Mouse (Mus musculus): Measurements from ENCODE around the gene Pds5b. TPM values are rescaled to one million over a fixed set of nuclear protein-coding genes. Genes with fewer than 3 reads are reported as not detected.
"Not testable (repeated sequence)": the region's sequence is repeated elsewhere in the genome, so short reads cannot be mapped to it uniquely, and the experiment has no call there.

Gene Pds5b
- total RNA-seq (2021) = 10 to 100 TPM; 77.6 to 79.3 TPM
- long read RNA-seq, experiment 1, full-length matches to known transcripts = 24 of 40 reads
- long read RNA-seq, experiment 1, partial matches to known transcripts = 11 of 40 reads
- long read RNA-seq, experiment 1, other reads (novel, unspliced or antisense) = 5 of 40 reads
- long read RNA-seq, experiment 2, full-length matches to known transcripts = 12 of 33 reads
- long read RNA-seq, experiment 2, partial matches to known transcripts = 12 of 33 reads
- long read RNA-seq, experiment 2, other reads (novel, unspliced or antisense) = 9 of 33 reads

DNA sequence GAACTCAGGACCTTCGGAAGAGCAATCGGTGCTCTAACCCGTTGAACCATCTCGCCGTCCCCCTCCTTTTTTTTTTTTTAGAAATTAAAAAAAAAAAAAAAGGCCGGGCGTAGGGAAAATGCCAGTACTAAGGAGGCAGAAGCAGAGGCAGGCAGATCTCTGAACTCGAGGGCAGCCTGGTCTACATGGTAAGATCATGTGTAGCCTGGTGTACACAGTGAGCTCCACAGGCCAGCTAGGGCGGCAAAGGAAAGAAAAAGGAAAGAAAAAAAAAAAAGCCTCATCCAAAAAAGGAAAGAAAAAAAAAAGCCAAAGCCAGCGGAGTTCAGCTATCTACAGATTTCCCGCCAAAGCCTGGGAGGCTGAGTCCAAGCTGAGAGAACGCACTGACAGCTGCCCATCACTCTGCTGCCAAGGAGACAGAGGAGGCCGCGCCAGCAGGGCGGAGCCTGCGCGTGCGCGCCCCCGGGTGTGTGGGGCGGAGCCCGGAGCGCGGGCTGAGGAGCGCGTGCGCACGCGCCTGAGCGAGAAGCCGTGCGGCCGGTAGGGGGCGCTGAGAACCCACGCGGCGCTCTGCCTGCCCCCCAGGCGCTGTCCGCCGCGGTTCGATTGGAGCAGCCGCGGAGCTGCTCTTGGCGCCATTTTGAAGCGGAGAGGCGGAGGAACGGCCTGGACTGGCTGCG, at the start of gene Pds5b:
Gene Pds5b, plus strand, starts transcription at position 587 of the 683 bp plus-strand sequence.
- intact Hi-C loops (cut with DNase I) = loop anchor here (1.0 to 10.0 kb wide), 5 partner anchors 29 to 695 kb away; no protein-coding TSS in a partner anchor
- peak; percentile 94 to 96 for DNase-seq (ENCODE audit: extremely low spot score in 1 of 2, low spot score in 2 of 2)

DNA sequence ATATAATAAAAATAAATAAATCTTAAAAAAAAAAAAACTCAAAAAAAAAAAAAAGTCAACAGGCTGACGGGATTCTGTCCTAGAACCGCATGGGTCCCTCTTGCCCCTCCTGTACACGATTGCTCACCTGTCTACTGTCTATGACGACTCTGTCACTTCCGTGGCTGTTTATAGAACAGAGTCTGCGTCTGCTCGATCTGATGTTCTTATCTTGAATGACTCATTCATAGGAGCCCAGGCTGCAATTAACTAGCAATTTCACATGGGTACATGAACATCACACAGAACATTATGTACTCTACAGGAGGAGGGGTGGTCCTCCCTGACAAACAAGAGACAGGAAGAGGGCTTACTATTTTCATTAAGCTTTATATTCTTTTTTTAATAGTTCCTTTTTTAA, 48.0 kb upstream of the Pds5b start:
- no peak overlapping the region for H3K27ac ChIP-seq
- DNase-seq (ENCODE audit: extremely low spot score in 1 of 2, low spot score in 2 of 2) = no peak
- TF ChIP-seq CTCF (IDR thresholded peaks at IDR 0.05) = no peak
- H3K4me3 ChIP-seq = no peak overlapping the region
- intact Hi-C loops (cut with DNase I) = no loop called here

More for the DNA sequence above, at the start of gene Pds5b:
- peak within 1 kb of the TSS; percentile 90 for H3K27ac ChIP-seq
- TF ChIP-seq CTCF (IDR thresholded peaks at IDR 0.05) = peak; percentile 88
- H3K4me3 ChIP-seq = peak within 1 kb of the TSS; percentile 71

DNA sequence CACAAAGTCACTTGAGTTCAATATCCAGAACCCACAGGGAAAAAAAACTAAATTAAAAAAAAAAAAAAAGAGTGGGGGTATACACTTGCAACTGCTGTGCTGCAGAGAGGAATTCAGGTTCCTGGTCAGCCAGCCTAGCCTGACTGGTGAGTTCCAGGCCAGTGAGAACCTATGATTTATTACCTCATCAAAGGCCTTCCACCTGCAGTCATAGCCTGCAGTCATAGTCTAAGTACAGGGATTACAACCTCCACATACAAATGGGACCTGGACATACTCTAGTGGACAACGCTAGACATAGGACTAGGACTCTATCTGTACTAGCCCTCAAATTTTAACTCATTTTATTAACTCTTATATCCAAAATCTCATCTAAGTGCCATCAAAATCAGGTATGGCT, 44.3 kb upstream of the Pds5b start:
- TF ChIP-seq CTCF (IDR thresholded peaks at IDR 0.05) = no peak
- no peak for DNase-seq (ENCODE audit: extremely low spot score in 1 of 2, low spot score in 2 of 2)
- Histone ChIP-seq H3K4me3 (no peak overlapping the region), H3K27ac (no peak overlapping the region)
- intact Hi-C loops (cut with DNase I) = no loop called here

DNA sequence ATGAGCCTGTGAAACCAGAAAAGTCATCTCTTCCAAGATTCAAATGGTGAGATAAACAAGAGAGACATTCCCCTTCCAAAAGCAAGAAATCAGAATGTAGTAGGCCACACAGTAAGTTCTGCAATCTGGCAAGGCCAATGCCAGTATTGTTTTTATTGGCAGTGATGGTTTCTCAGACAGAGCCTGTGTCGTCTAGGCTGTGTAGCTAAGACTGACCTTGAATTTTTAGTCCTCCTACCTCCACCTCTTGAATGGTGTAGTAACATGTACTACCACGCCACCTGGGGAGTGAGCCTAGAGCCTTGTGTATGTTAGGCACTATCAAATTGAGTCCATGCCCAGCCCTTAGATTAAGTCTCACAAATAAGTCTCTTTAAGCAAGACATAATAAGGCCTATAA, 43.8 kb upstream of the Pds5b start:
- Histone ChIP-seq H3K27ac (no peak overlapping the region), H3K4me3 (no peak overlapping the region)
- TF ChIP-seq CTCF (IDR thresholded peaks at IDR 0.05) = no peak
- intact Hi-C loops (cut with DNase I) = no loop called here
- no peak for DNase-seq (ENCODE audit: extremely low spot score in 1 of 2, low spot score in 2 of 2)

DNA sequence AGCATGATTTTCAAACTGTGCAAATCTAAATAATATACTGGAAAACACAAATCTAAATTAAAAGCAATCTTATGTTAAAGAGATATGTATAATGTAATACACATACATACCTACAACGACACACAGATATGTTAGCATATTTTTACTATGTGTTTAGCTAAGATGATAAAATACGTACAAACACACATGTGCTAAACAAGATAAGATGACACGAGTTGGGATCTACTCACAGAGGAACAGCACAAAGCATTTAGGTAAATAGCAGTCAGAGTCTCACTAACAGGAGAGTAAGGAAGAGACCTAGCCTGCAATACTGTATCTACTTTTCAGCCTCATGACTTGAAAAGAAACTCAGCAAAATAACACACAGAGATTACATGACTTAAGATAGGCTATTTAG, 32.1 kb upstream of the Pds5b start:
- Histone ChIP-seq H3K27ac (no peak overlapping the region), H3K4me3 (no peak overlapping the region)
- DNase-seq (ENCODE audit: extremely low spot score in 1 of 2, low spot score in 2 of 2) = no peak
- no peak for TF ChIP-seq CTCF (IDR thresholded peaks at IDR 0.05)
- intact Hi-C loops (cut with DNase I) = no loop called here

DNA sequence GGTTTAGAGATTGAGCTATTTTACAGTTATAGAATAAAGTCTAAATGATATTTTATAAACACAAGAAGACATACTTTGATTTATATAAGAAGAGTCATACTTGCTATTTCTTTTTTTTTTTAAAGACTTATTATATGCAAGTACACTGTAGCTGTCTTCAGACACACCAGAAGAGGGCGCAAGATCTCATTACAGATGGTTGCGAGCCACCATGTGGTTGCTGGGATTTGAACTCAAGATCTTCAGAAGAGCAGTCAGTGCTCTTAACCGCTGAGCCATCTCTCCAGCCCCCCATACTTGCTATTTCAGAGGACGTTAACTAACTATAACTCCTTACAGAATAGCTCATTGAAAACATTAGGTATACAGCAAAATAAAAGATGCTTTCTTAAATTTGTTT, 30.1 kb upstream of the Pds5b start:
- intact Hi-C loops (cut with DNase I); H3K27ac ChIP-seq; DNase-seq (ENCODE audit: extremely low spot score in 1 of 2, low spot score in 2 of 2); H3K4me3 ChIP-seq: not testable (repeated sequence)
- TF ChIP-seq CTCF (IDR thresholded peaks at IDR 0.05) = peak; percentile 24

DNA sequence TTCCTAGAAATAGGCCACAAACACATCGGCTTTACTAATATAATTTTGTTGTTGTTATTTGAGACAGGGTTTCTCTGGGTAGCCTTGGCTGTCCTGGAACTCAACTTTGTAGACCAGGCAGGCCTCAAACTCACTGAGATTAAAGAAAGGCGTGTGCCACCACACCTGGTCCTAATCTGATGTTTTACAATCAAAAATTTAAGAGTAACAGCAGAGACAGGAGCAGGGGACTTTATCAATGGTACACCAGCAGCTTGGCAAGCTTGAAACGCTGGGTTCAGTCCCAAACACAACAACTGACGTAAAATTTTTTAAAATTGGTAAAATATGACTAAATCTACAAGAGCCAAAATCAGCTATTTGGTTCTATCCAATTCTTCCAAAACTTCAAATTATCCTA, 28.6 kb upstream of the Pds5b start:
- no peak for TF ChIP-seq CTCF (IDR thresholded peaks at IDR 0.05)
- DNase-seq (ENCODE audit: extremely low spot score in 1 of 2, low spot score in 2 of 2) = no peak
- H3K4me3 ChIP-seq = no peak overlapping the region
- intact Hi-C loops (cut with DNase I) = no loop called here
- H3K27ac ChIP-seq = no peak overlapping the region

DNA sequence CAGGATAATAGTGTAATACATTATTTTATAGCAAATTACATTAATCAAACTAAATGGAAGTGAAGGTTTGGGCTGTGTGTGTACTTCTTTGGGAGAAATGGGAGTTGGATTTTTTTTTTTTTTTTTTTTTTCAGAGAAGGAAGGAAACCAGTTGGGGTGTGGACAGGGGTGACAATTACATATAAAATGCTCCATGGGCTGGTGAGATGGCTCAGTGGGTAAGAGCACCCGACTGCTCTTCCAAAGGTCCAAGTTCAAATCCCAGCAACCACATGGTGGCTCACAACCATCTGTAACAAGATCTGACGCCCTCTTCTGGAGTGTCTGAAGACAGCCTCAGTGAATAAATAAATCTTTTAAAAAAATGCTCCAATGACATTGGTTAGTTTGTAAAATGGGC, 21.0 kb upstream of the Pds5b start:
- no peak for DNase-seq (ENCODE audit: extremely low spot score in 1 of 2, low spot score in 2 of 2)

DNA sequence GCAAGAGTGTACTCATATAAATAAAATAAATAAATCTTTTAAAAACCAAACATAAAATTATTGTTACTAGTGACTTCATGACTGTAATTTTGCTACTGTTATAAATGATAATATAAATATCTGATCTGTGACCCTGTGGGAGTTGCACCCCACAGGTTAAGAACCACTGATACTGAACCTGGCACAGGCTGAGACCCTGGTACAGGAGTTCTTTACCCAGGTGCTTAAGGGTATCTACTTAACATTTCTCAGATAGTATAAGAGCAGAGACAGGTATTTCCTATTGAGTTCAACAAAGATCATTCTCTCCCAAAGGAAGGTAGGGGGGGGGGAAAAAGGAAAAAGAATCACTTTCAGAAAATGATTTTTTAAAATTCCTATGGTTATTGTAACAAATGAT, 19.0 kb upstream of the Pds5b start:
- H3K27ac ChIP-seq = no peak overlapping the region
- TF ChIP-seq CTCF (IDR thresholded peaks at IDR 0.05) = no peak
- intact Hi-C loops (cut with DNase I) = no loop called here
- H3K4me3 ChIP-seq = no peak overlapping the region
- no peak for DNase-seq (ENCODE audit: extremely low spot score in 1 of 2, low spot score in 2 of 2)

More for the DNA sequence above, 21.0 kb upstream of the Pds5b start:
- TF ChIP-seq CTCF (IDR thresholded peaks at IDR 0.05) = no peak
- Histone ChIP-seq H3K4me3 (no peak overlapping the region), H3K27ac (no peak overlapping the region)
- intact Hi-C loops (cut with DNase I) = no loop called here

DNA sequence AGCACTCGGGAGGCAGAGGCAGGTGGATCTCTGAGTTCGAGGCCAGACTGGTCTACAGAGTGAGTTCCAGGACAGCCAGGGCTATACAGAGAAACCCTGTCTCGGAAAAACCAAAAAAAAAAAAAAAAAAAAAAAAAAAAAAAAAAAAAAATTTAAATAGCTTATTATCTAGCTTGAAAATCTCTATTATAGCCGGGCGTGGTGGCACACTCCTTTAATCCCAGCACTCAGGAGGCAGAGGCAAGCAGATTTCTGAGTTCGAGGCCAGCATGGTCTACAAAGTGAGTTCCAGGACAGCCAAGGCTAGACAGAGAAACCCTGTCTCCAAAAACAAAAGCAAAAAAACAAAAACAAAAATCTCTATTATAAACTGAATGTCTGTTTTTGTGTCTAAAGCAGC, 14.1 kb upstream of the Pds5b start:
- H3K4me3 ChIP-seq; intact Hi-C loops (cut with DNase I): not testable (repeated sequence)

DNA sequence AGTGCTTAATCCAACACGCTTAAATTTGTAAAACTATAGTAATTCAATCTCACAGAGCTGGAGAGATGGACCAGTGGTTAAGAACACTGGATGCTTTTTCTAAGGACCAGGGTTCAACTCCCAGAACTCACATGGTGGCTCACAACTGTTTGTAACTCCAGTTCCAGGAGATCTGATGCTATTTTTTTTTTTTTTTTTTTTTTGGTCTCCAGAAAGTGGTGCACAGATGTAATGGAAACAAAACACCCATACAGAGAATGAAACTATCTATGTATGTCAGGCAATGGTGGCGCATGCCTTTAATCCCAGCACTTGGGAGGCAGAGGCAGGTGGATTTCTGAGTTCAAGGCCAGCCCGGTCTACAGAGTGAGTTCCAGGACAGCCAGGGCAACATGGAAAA, 13.2 kb upstream of the Pds5b start:
- DNase-seq (ENCODE audit: extremely low spot score in 1 of 2, low spot score in 2 of 2); H3K27ac ChIP-seq; H3K4me3 ChIP-seq: not testable (repeated sequence)
- intact Hi-C loops (cut with DNase I) = loop anchor here (10.0 kb wide), 1 partner anchor 215 kb away; no protein-coding TSS in a partner anchor

More for the DNA sequence above, 14.1 kb upstream of the Pds5b start:
- H3K27ac ChIP-seq; DNase-seq (ENCODE audit: extremely low spot score in 1 of 2, low spot score in 2 of 2): not testable (repeated sequence)

DNA sequence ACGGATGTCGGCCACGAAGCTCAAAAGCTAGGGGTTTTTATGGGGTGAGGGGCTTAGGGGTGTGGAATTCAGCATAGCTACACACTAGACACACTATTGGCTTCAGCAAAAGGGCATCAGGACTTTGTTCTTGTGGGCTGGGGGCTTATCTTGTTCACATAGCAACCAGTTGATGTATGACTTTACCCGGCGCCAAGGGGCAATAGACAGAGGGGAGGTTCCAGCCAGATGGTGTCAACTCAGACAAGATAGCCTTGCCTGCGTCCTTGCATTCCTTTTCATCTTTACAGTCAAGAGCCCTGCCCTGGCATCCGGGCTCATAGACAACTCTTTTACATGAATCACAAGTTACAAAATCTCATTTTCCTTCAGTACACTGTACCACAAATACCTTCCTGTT, 9.6 kb upstream of the Pds5b start:
- DNase-seq (ENCODE audit: extremely low spot score in 1 of 2, low spot score in 2 of 2); H3K27ac ChIP-seq: not testable (repeated sequence)
- intact Hi-C loops (cut with DNase I) = loop anchor here (2.0 to 10.0 kb wide), 3 partner anchors 141 to 705 kb away; partner anchors contain the start of gene Brca2
- H3K4me3 ChIP-seq = peak overlapping the region; percentile 94

All from left cerebral cortex, adult 2 months (tissue).